Mouse (Mus musculus): Measurements from ENCODE around the gene Gtf2ird1. TPM values are rescaled to one million over a fixed set of nuclear protein-coding genes. Genes with fewer than 3 reads are reported as not detected.
"Not testable (repeated sequence)": the region's sequence is repeated elsewhere in the genome, so short reads cannot be mapped to it uniquely, and the experiment has no call there.

The Gtf2ird1 gene
- polyA plus RNA-seq, 1 experiment from 2014 or later: 74.5 TPM

DNA sequence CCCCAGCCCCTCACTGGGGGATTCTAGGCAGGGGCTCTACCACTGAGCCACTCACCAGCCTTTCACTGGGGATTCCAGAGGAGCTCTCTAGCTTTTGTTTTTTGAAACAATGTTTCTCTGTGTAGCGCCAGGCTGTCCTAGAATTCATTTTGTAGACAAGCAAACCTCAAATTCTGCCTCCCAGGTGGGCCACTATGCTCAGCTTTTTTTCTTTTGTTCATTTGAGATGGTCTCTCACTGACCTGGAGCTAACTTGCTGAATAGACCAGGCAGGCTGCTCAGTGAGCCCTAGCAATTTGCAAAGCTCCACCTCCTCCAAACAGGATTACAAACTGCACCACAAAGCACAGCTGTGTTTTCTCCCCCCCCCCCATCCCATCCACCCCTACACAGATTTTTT lies 81.3 kb downstream of the Gtf2ird1 start:
- Histone ChIP-seq H3K4me3 (no peak overlapping the region), H3K27ac (no peak overlapping the region), H3K27me3 (no peaks in the 10 kb centered on the region), H3K4me2 (no peak overlapping the region), H3K9ac (no peak overlapping the region), H3K36me3 (peaks cover 56% of the 10 kb centered on the region), H3K9me3 (no peaks in the 10 kb centered on the region), H3K4me1 (replicated peaks) (no peaks in the 10 kb centered on the region)
- 76% methylated on average over 1 of the region's 1 CpGs for WGBS
- no peak for ATAC-seq (ENCODE audit: low FRiP score)

DNA sequence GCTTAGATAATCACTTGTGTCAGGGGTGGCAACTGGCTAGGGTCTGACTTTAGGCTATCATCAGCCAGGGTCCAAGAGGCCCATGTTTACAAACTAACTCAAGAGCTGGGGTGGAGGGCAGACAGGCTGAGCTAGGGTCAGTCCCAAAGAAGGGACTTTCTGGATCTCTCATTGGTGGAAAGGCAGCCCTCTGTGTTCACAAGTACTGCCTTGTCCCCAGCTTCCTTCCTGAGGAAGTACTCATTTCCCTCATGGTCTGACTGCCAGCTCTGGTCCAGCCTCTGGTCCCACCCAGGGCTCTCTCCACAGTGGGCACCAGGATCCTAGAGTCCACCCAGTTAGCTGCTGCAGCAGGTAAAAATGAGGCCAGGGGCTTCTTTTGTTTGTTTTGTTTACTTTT lies 82.0 kb downstream of the Gtf2ird1 start:
- Histone ChIP-seq H3K4me3 (no peak overlapping the region), H3K36me3 (peaks cover 62% of the 10 kb centered on the region), H3K4me2 (no peak overlapping the region), H3K27me3 (no peaks in the 10 kb centered on the region), H3K9me3 (no peaks in the 10 kb centered on the region), H3K4me1 (replicated peaks) (no peaks in the 10 kb centered on the region), H3K9ac (no peak overlapping the region), H3K27ac (peak overlapping the region; percentile 66)
- ATAC-seq (ENCODE audit: low FRiP score): no peak

DNA sequence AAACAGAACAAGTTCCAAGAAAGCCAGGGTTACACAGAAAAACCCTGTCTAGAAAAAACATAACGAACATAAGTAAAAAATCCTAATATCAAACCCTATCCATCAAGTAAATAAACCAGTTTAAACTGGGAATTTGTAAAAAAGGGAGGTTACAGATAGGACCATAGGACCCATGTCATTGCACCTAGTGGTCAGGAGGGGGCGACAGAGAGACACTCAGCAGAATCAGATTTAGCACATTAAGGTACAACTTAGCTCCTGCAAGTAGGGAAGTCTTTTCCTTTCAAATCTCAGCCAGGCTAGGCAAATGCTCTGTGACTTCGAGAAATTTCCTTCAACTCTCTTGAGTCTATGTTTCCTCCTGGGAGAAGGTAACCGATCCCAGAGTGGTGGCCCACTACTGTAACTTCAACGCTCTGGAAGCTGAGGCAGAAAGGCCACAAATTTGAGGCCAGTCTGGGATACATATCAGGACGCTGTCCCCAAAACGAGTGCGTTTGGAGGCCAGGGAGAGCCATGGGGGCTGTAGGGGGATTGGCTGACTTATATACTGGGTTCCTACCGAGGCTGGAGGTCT lies 82.5 kb downstream of the Gtf2ird1 start:
- Histone ChIP-seq H3K4me3 (no peak overlapping the region), H3K27me3 (no peaks in the 10 kb centered on the region), H3K36me3 (peaks cover 63% of the 10 kb centered on the region), H3K9ac (no peak overlapping the region), H3K4me2 (no peak overlapping the region), H3K27ac (peak overlapping the region; percentile 66), H3K9me3 (no peaks in the 10 kb centered on the region), H3K4me1 (replicated peaks) (no peaks in the 10 kb centered on the region)
- ATAC-seq (ENCODE audit: low FRiP score): no peak
- 72% methylated on average over 9 of the region's 9 CpGs for WGBS

DNA sequence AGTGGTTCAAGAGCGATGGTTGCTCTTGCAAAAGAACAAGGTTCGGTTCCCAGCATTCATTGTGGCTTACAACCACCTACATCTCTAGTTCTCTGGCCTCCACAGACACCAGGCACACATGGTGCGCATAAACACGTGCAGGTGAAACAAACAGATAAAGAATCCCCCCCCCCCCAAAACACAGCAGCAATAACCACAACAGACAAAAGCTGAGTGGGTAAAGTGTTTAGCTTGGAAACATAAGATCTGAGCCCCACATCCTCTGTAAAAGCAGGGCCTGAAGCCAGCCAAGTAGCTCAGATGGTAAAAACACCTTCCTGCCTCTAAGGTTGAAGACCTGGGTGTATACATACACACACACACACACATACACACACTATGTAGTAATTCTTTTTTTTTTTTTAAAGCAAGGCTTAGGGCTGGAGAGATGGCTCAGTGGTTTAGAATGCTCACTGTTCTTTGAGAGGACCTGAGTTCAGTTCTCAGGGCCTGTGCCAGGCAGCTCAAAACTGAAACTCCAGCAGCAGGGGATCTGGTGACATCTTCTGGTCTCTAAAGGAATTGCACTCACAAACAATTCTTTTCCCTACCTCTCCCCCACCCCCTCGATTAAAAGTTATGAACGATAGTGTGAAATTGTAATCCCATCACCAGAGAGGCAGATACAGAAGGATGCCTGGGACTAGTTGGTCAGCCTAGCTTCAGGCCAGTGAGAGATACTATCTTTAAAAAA lies 83.4 kb downstream of the Gtf2ird1 start:
- Histone ChIP-seq H3K9ac (no peak overlapping the region), H3K36me3 (peaks cover 71% of the 10 kb centered on the region), H3K9me3 (no peaks in the 10 kb centered on the region), H3K4me3 (no peak overlapping the region), H3K4me2 (no peak overlapping the region), H3K4me1 (replicated peaks) (no peaks in the 10 kb centered on the region), H3K27me3 (no peaks in the 10 kb centered on the region), H3K27ac (no peak overlapping the region)
- ATAC-seq (ENCODE audit: low FRiP score): no peak
- 97% methylated on average over 6 of the region's 6 CpGs for WGBS

DNA sequence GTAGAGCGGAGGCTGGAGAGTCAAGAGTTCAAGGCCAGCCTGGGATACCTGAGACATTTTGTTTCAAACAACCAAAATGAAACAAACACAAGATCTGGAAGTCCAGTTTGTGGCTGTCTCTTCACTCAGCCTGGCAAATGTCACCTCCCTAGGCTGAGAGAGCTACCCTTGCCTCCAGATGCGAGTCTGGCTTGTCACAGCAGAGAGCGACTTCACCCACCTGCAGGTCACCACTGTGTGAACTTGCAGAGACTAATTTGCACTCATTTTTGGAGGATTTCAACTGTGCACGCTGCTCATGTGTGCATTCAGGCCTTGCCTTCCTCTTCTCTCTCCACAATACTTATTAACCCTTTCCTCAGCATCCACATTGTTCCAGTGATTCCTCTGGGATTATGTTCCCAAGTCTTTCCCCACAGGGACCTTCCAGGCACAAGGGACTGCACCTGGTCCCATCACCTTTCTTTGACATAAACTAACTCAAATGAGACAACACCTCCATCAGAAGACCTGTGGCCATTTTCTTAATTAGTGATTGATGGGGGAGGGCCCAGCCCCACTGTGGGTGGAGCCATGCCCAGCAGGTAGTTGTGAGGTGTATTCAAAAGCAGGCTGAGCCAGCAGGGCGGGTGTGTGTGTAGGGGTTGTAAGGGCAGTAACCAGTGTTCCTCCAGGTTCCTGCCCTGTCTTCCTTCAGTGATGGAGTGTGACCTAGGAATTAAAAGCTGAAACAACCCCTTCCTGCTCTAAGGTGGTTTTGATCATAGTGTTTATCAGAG lies 84.8 kb downstream of the Gtf2ird1 start:
- ATAC-seq (ENCODE audit: low FRiP score): no peak
- Histone ChIP-seq H3K36me3 (peaks cover 71% of the 10 kb centered on the region), H3K27me3 (no peaks in the 10 kb centered on the region), H3K9ac (no peak overlapping the region), H3K9me3 (no peaks in the 10 kb centered on the region), H3K4me1 (replicated peaks) (no peaks in the 10 kb centered on the region), H3K4me2 (no peak overlapping the region), H3K27ac (no peak overlapping the region), H3K4me3 (no peak overlapping the region)
- 87% methylated on average over 5 of the region's 5 CpGs for WGBS

DNA sequence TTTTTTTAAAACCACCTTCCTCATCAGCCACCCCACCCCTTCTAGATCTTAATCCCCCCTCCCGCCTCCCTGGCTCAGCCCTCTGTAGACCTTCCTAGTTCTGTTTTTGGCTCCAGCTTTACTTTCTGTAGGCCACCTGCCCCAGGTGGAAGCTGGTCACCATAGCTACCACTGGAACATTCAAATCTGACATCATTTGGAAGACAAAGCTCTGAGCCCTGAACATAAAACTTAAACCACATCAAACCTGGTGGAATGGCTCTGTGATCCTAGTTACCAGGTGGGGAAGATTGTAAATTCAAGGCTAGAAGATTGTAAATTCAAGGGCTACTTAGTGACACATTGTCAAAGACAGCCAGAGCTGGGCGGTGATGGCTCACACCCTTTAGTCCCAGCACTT lies 85.7 kb downstream of the Gtf2ird1 start:
- 91% methylated on average over 2 of the region's 2 CpGs for WGBS
- Histone ChIP-seq H3K4me2 (no peak overlapping the region), H3K9me3 (no peaks in the 10 kb centered on the region), H3K27ac (no peak overlapping the region), H3K4me3 (no peak overlapping the region), H3K9ac (no peak overlapping the region), H3K27me3 (no peaks in the 10 kb centered on the region), H3K36me3 (peaks cover 71% of the 10 kb centered on the region), H3K4me1 (replicated peaks) (no peaks in the 10 kb centered on the region)
- ATAC-seq (ENCODE audit: low FRiP score): no peak

DNA sequence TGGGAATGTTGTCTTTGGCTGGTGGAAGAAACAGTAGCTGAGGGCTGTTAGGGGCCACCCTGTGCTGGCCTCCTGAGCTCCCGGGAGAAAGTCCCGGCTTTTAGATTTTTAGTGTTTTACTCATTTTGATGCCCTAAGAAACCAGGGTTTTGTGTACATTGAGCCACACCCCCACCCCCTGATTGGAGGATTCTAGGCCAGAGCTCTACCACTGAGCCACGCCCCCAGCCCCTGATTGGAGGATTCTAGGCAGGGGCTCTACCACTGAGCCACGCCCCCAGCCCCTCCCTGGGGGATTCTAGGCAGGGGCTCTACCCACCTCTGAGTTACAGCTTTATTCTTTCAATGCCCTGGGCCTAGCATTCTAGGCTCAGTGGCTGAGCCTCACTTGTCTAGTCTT lies 97.4 kb downstream of the Gtf2ird1 start:
- no peak for ATAC-seq (ENCODE audit: low FRiP score)
- no peak overlapping the region for H3K27ac ChIP-seq
- H3K36me3 ChIP-seq: peaks cover 63% of the 10 kb centered on the region
- H3K4me1 ChIP-seq (replicated peaks): no peaks in the 10 kb centered on the region
- WGBS: 93% methylated on average over 4 of the region's 4 CpGs
- no peak overlapping the region for H3K4me3 ChIP-seq
- H3K27me3 ChIP-seq: no peaks in the 10 kb centered on the region
- H3K9ac ChIP-seq: no peak overlapping the region
- H3K4me2 ChIP-seq: no peak overlapping the region
- H3K9me3 ChIP-seq: no peaks in the 10 kb centered on the region

DNA sequence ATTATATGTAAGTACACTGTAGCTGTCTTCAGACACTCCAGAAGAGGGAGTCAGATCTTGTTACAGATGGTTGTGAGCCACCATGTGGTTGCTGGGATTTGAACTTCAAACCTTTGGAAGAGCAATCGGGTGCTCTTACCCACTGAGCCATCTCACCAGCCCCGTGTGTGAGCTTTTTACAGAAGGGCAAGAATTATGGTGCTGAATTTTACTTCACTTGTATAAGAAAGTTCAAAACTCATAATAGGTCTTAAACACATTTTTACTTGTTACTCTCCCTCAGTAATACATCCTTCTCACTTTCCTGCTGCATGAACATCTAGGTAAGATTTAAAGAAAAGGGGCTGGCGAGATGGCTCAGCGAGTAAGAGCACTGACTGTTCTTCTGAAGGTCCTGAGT lies 101.1 kb downstream of the Gtf2ird1 start:
- WGBS: 94% methylated on average over 4 of the region's 4 CpGs
- H3K4me2 ChIP-seq; H3K4me3 ChIP-seq; ATAC-seq (ENCODE audit: low FRiP score); H3K9me3 ChIP-seq; H3K9ac ChIP-seq; H3K4me1 ChIP-seq (replicated peaks); H3K27me3 ChIP-seq; H3K27ac ChIP-seq: not testable (repeated sequence)
- peaks cover 33% of the 10 kb centered on the region for H3K36me3 ChIP-seq

DNA sequence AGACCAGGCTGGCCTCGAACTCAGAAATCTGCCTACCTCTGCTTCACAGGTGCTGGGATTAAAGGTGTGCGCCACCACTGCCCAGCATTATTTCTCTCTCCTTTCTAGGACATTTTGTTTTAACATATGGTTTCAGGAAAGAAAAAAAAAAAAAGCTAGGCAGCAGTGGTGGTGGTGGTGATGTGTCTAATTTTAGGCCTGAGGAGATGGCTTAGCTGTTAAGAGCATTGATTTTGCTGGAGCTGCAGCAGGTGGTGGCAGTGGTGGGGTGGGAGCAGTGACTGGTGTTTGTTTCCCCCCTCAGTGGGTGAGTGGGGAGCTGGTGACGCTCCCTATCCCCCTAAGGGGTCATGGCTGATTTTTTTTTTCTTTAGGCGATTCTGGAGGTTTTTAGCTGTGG lies 103.4 kb downstream of the Gtf2ird1 start:
- Histone ChIP-seq H3K9ac (no peak overlapping the region), H3K36me3 (peaks cover 11% of the 10 kb centered on the region), H3K27me3 (no peaks in the 10 kb centered on the region), H3K4me1 (replicated peaks) (peaks cover 5% of the 10 kb centered on the region; the same call in 1 of the 2 replicates), H3K4me2 (no peak overlapping the region), H3K4me3 (no peak overlapping the region), H3K27ac (no peak overlapping the region), H3K9me3 (no peaks in the 10 kb centered on the region)
- ATAC-seq (ENCODE audit: low FRiP score): no peak
- 69% methylated on average over 4 of the region's 4 CpGs for WGBS

DNA sequence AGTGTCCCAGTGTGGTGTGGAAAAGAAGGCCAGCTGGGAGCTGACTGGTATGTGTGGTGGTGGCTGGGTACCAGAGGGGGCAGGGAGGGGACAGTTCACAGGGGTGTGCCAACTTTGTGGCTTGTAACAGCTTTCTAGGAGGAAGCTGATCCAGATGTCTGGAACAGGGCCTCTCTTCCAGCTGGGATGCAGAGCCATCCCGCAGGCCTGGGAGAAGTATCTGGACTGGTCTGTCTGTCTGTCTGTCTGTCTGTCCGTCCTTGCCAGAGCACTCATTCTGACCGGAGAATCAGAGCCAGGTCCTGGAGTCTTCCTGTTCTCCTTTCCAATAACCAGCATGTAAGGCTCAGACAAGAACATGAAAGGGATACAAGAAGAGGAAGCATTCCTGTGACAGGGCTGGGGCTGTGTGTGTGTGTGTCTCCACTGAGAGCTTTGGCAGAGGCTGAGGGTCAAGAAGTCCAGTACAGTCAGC lies 104.0 kb downstream of the Gtf2ird1 start:
- H3K4me1 ChIP-seq (replicated peaks): peaks cover 5% of the 10 kb centered on the region; the same call in 1 of the 2 replicates
- no peaks in the 10 kb centered on the region for H3K9me3 ChIP-seq
- H3K9ac ChIP-seq: no peak overlapping the region
- H3K27ac ChIP-seq: no peak overlapping the region
- H3K36me3 ChIP-seq: peaks cover 5% of the 10 kb centered on the region
- H3K27me3 ChIP-seq: no peaks in the 10 kb centered on the region
- H3K4me3 ChIP-seq: no peak overlapping the region
- WGBS: 86% methylated on average over 3 of the region's 3 CpGs
- no peak overlapping the region for H3K4me2 ChIP-seq
- ATAC-seq (ENCODE audit: low FRiP score): no peak

DNA sequence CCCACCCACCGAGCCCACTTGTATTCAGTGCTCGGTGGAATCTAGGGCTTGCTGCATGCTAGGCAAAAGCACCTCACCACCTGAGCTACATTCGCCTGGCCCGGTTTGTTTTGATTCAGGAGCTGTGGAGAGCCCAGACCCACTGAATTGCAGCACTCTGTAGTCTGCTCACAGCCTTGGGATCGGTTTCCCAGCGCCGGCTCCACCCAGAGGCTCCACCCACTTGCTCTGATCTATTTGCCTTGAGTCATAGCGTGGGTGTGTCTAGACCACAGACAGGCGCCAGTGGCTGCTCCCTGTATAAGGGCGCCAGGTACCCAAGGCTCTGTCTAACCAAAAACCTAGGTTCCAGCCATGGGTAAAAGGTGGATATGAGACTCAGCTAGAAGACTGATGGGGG lies 105.9 kb downstream of the Gtf2ird1 start:
- H3K9me3 ChIP-seq: no peaks in the 10 kb centered on the region

DNA sequence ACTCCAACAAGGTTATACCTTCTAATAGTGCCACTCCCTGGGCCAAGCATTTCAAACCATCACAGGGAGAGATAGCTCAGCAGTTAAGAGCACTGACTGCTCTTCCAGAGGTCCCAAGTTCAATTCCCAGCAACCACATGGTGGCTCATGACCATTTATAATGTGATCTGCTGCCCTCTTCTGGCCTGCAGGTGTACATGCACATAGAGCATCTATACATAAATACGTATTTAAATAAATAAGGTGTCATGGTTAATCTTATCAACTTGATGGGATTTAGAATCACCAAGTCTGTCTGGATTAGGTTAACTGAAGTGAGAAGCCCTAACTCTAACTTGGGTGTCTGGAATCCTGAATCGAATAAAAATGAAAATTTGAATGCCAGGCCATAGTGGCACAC lies 109.5 kb downstream of the Gtf2ird1 start:
- Histone ChIP-seq H3K27ac (no peak overlapping the region), H3K4me2 (no peak overlapping the region), H3K36me3 (no peaks in the 10 kb centered on the region), H3K27me3 (no peaks in the 10 kb centered on the region), H3K4me3 (no peak overlapping the region), H3K4me1 (replicated peaks) (peaks cover 5% of the 10 kb centered on the region; the same call in 1 of the 2 replicates), H3K9me3 (no peaks in the 10 kb centered on the region), H3K9ac (no peak overlapping the region)
- WGBS: 75% methylated on average over 2 of the region's 2 CpGs
- no peak for ATAC-seq (ENCODE audit: low FRiP score)

More for the DNA sequence above, 105.9 kb downstream of the Gtf2ird1 start:
- Histone ChIP-seq H3K36me3 (no peaks in the 10 kb centered on the region), H3K4me1 (replicated peaks) (peaks cover 5% of the 10 kb centered on the region; the same call in 1 of the 2 replicates), H3K27ac (no peak overlapping the region), H3K4me2 (peak overlapping the region; percentile 31), H3K9ac (no peak overlapping the region), H3K4me3 (no peak overlapping the region), H3K27me3 (no peaks in the 10 kb centered on the region)
- ATAC-seq (ENCODE audit: low FRiP score): 0 out of 2 replicates have a peak, but pooled peaks have one; percentile 49
- 14% methylated on average over 10 of the region's 10 CpGs for WGBS
